Mouse (Mus musculus): Measurements from ENCODE around the gene Cox7a2. TPM values are rescaled to one million over a fixed set of nuclear protein-coding genes. Genes with fewer than 3 reads are reported as not detected.

The Cox7a2 gene
- polyA plus RNA-seq, 1 experiment from 2014 or later, result 669 TPM

DNA sequence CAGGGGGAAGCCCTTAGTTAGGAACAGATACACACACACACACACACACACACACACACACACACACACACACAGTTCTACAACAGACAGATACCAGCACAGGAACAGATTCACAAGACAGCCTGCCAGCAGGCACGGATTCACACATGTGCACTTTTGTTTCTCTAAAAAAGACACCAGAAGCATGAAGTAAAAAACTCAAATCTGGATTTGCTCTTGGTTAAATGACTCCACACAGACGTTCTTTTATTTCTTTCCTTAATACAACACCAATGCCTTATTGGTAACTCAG is 26.1 kb upstream of the Cox7a2 start:
- Histone ChIP-seq H3K4me1 (ENCODE audit: control insufficient read depth, insufficient read depth, low read length) (0 out of 2 replicates have a peak, but pooled peaks cover 2% of the 10 kb centered on the region), H3K27me3 (ENCODE audit: control insufficient read depth, insufficient read depth, low read length) (no peaks in the 10 kb centered on the region), H3K9me3 (ENCODE audit: control insufficient read depth, low read length) (no peaks in the 10 kb centered on the region), H3K9ac (ENCODE audit: low read depth, low read length) (no peak overlapping the region), H3K27ac (ENCODE audit: low read depth, low read length) (no peak overlapping the region), H3K4me3 (ENCODE audit: low read length) (no peak overlapping the region), H3K4me2 (replicated peaks; ENCODE audit: low read depth, low read length) (no peak overlapping the region), H3K36me3 (ENCODE audit: control insufficient read depth, insufficient read depth, low read length) (no peaks in the 10 kb centered on the region)
- WGBS, result 83% methylated on average over 2 of the region's 2 CpGs
- ATAC-seq (ENCODE audit: low FRiP score, low TSS enrichment), result no peak

DNA sequence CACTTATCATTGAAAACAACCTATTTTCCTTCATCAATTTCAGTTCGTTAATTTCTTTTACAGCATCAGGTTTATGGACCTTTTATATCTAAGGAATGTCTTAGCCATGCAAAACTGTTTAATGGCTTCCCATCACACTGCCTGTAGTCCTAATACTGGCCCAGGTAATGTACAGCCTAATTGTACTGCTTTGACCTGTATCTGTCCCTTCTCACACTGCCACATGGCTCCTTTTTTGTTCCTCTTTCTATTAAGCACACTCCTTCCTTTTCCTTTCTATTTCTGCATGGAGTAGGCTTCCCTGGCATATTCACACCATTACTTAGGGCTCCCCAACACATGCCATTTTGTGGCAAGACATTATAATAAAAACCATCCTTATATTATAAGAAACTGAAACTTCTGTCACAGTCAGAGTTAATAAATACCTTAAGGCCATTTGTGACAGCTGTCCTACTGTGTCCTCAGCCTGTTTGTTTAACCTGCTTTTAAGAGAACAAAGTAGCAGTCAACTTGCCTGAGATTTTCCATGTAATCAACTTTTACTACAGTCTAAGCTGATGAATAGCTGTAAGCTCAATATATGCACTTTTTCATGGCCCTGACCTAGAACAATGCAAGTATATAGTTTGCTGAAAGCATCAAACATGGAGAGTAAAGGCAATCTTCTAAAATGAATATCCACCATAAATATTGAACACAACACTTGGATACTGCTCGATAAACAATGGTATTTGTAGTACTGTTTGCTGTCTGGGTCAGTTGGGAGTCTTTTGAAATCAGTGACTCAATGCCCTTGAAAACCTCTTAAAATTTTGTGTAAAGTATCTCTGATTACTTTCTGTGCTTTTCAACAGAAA is 25.5 kb upstream of the Cox7a2 start:
- H3K4me2 ChIP-seq (replicated peaks; ENCODE audit: low read depth, low read length), result no peak overlapping the region
- H3K36me3 ChIP-seq (ENCODE audit: control insufficient read depth, insufficient read depth, low read length), result no peaks in the 10 kb centered on the region
- H3K27me3 ChIP-seq (ENCODE audit: control insufficient read depth, insufficient read depth, low read length), result no peaks in the 10 kb centered on the region
- 0 out of 2 replicates have a peak, but pooled peaks cover 2% of the 10 kb centered on the region for H3K4me1 ChIP-seq (ENCODE audit: control insufficient read depth, insufficient read depth, low read length)
- WGBS, result 84% methylated on average over 2 of the region's 2 CpGs
- H3K9ac ChIP-seq (ENCODE audit: low read depth, low read length), result no peak overlapping the region
- ATAC-seq (ENCODE audit: low FRiP score, low TSS enrichment), result no peak
- H3K4me3 ChIP-seq (ENCODE audit: low read length), result no peak overlapping the region
- no peak overlapping the region for H3K27ac ChIP-seq (ENCODE audit: low read depth, low read length)
- H3K9me3 ChIP-seq (ENCODE audit: control insufficient read depth, low read length), result no peaks in the 10 kb centered on the region

DNA sequence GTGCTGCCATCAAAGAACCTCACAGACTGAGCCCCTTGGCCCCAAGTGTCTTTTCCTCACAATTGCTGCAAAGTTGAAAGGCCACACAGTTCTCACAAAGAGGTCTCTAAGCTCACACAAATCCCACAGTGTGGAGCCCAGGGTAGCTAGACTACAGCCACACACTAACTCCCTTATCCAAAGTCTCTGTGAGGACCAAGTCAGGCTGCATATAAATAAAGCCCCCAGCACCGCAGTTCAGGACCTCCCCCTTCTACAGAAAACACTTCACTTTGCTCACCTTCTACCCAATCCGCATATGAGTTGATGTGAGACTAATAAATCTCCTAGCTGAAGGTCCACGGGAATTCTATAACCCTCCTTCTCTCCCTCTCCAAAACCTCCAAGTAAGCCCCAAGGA is 24.8 kb upstream of the Cox7a2 start:
- ATAC-seq (ENCODE audit: low FRiP score, low TSS enrichment), result no peak
- Histone ChIP-seq H3K9me3 (ENCODE audit: control insufficient read depth, low read length) (no peaks in the 10 kb centered on the region), H3K27ac (ENCODE audit: low read depth, low read length) (no peak overlapping the region), H3K4me2 (replicated peaks; ENCODE audit: low read depth, low read length) (no peak overlapping the region), H3K4me3 (ENCODE audit: low read length) (no peak overlapping the region), H3K36me3 (ENCODE audit: control insufficient read depth, insufficient read depth, low read length) (no peaks in the 10 kb centered on the region), H3K9ac (ENCODE audit: low read depth, low read length) (no peak overlapping the region), H3K4me1 (ENCODE audit: control insufficient read depth, insufficient read depth, low read length) (0 out of 2 replicates have a peak, but pooled peaks cover 2% of the 10 kb centered on the region), H3K27me3 (ENCODE audit: control insufficient read depth, insufficient read depth, low read length) (no peaks in the 10 kb centered on the region)
- WGBS, result 52% methylated on average over 3 of the region's 3 CpGs

DNA sequence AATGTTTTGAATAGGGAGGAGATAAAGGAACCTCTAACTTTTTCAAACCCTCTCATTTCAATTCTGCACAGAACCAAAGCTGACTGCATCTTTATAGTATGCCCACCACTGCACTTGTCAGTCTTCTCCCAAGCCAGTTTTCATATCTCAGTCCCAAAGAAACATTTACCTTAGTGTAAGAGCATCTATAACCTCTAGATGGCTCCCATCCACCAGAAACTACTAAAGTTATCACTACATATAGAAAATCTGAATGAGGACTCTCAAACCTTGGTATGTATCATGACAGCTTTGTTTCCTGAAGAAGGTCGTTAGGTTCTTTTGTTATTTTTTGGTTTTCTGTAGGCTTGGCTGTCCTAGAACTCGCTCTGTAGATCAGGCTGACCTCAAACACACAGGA is 19.7 kb upstream of the Cox7a2 start:
- Histone ChIP-seq H3K4me3 (ENCODE audit: low read length) (no peak overlapping the region), H3K4me1 (ENCODE audit: control insufficient read depth, insufficient read depth, low read length) (no peaks in the 10 kb centered on the region), H3K36me3 (ENCODE audit: control insufficient read depth, insufficient read depth, low read length) (peaks cover 14% of the 10 kb centered on the region; the same call in 1 of the 2 replicates), H3K4me2 (replicated peaks; ENCODE audit: low read depth, low read length) (no peak overlapping the region), H3K27me3 (ENCODE audit: control insufficient read depth, insufficient read depth, low read length) (no peaks in the 10 kb centered on the region), H3K9me3 (ENCODE audit: control insufficient read depth, low read length) (no peaks in the 10 kb centered on the region), H3K9ac (ENCODE audit: low read depth, low read length) (no peak overlapping the region), H3K27ac (ENCODE audit: low read depth, low read length) (no peak overlapping the region)
- WGBS, result 79% methylated on average over 2 of the region's 2 CpGs
- ATAC-seq (ENCODE audit: low FRiP score, low TSS enrichment), result no peak

DNA sequence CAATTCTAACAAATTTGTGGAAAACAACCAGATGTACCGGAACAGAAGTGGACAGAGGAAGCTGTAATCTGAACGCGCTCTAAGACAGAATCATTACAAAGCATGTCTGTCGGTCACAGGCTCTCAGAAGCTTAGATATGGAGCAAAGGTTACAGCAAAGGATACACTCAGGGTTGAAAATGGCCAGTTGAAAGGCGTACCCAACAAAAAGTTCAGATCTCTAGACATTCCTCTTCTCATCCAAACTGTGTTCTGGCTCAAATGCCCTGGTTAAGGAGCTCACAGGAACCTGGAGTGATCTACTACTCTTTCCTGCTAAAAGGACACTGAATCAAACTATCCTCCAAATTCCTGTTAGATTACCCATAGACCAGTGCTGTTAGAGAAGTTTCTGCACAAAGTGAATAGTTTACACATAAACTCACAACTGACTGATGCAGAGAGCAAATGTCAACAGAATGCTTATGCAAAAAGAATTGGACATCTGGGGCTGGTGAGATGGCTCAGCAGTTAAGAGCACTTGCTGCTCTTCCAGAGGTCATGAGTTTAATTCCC is 7.4 kb upstream of the Cox7a2 start:
- H3K27me3 ChIP-seq (ENCODE audit: control insufficient read depth, insufficient read depth, low read length), result no peaks in the 10 kb centered on the region
- no peaks in the 10 kb centered on the region for H3K9me3 ChIP-seq (ENCODE audit: control insufficient read depth, low read length)
- H3K4me1 ChIP-seq (ENCODE audit: control insufficient read depth, insufficient read depth, low read length), result no peaks in the 10 kb centered on the region
- H3K36me3 ChIP-seq (ENCODE audit: control insufficient read depth, insufficient read depth, low read length), result peaks cover 6% of the 10 kb centered on the region; the same call in 1 of the 2 replicates
- H3K4me2 ChIP-seq (replicated peaks; ENCODE audit: low read depth, low read length), result no peak overlapping the region
- H3K27ac ChIP-seq (ENCODE audit: low read depth, low read length), result no peak overlapping the region
- no peak overlapping the region for H3K9ac ChIP-seq (ENCODE audit: low read depth, low read length)
- H3K4me3 ChIP-seq (ENCODE audit: low read length), result no peak overlapping the region
- no peak for ATAC-seq (ENCODE audit: low FRiP score, low TSS enrichment)
- WGBS, result 90% methylated on average over 5 of the region's 5 CpGs

DNA sequence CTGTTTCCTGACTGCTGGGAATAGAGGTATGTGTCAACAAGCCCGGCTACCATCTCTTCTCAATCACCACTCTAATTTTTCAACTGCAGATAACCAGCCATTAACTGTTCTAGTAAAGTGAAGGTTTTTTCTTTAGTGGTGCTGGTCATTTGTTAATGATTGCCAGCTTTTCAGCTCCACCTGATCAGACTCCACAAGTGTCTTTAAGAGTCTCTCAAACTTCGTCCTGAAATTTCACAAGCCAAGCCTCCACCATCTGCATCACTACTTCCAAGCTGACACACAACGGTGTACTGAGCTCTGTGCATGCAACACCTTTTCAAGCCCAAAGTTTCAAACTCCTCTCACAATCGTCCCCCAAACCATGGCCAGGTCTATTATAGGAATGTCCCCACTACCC is 5.7 kb upstream of the Cox7a2 start:
- Histone ChIP-seq H3K27ac (ENCODE audit: low read depth, low read length) (no peak overlapping the region), H3K9me3 (ENCODE audit: control insufficient read depth, low read length) (no peaks in the 10 kb centered on the region), H3K4me3 (ENCODE audit: low read length) (no peak overlapping the region), H3K4me2 (replicated peaks; ENCODE audit: low read depth, low read length) (no peak overlapping the region), H3K4me1 (ENCODE audit: control insufficient read depth, insufficient read depth, low read length) (no peaks in the 10 kb centered on the region), H3K9ac (ENCODE audit: low read depth, low read length) (no peak overlapping the region), H3K27me3 (ENCODE audit: control insufficient read depth, insufficient read depth, low read length) (no peaks in the 10 kb centered on the region), H3K36me3 (ENCODE audit: control insufficient read depth, insufficient read depth, low read length) (no peaks in the 10 kb centered on the region)
- 84% methylated on average over 4 of the region's 4 CpGs for WGBS
- ATAC-seq (ENCODE audit: low FRiP score, low TSS enrichment), result no peak

DNA sequence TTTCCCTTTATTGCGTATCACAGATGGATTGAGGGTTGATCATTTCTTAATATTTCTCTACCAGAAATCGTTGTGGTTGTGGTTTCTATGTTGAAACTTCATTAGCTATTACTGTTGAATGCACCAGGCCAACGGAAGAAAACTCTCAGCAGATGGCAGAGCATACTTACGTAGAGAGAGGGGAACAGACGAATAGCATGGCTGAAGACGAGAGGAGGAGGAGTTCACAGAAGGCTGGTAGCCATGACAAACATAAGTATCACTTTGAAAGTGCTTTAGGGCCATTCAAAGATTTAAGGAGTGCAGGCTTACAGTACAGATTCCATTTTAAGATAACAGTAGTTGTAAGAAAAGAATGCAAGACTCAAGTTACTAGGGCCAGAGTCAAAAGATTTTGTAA is 2.8 kb upstream of the Cox7a2 start:
- Histone ChIP-seq H3K9ac (ENCODE audit: low read depth, low read length) (no peak overlapping the region), H3K36me3 (ENCODE audit: control insufficient read depth, insufficient read depth, low read length) (peaks cover 6% of the 10 kb centered on the region; the same call in 1 of the 2 replicates), H3K4me2 (replicated peaks; ENCODE audit: low read depth, low read length) (no peak overlapping the region), H3K27me3 (ENCODE audit: control insufficient read depth, insufficient read depth, low read length) (no peaks in the 10 kb centered on the region), H3K4me3 (ENCODE audit: low read length) (no peak overlapping the region), H3K27ac (ENCODE audit: low read depth, low read length) (no peak overlapping the region), H3K4me1 (ENCODE audit: control insufficient read depth, insufficient read depth, low read length) (peaks cover 7% of the 10 kb centered on the region; the same call in 1 of the 2 replicates), H3K9me3 (ENCODE audit: control insufficient read depth, low read length) (no peaks in the 10 kb centered on the region)
- ATAC-seq (ENCODE audit: low FRiP score, low TSS enrichment), result no peak
- WGBS, result 83% methylated on average over 6 of the region's 6 CpGs

DNA sequence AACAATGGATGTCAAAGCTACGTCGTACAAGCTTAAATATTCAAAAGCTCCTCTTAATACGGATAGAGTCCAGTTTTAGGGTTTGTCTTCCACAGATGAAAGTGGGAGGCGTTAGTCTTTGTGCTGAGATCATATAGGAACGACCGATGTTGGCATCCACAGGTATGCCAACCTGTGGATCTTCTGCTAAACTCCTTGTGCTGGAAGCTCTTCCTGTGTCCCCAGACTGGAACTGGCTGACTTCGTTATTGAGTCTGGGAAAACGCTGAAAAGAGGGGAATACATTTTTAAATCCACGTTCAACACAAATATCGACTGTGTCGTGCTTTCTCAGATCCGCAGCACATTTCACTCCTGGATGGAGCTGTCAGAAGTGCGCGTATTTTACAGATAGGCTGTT is 398 bp upstream of the Cox7a2 start:
- Histone ChIP-seq H3K27ac (ENCODE audit: low read depth, low read length) (peak overlapping the region; percentile 90), H3K9me3 (ENCODE audit: control insufficient read depth, low read length) (no peaks in the 10 kb centered on the region), H3K9ac (ENCODE audit: low read depth, low read length) (peak overlapping the region; percentile 67), H3K4me2 (replicated peaks; ENCODE audit: low read depth, low read length) (peak overlapping the region; percentile 62), H3K4me1 (ENCODE audit: control insufficient read depth, insufficient read depth, low read length) (peaks cover 7% of the 10 kb centered on the region; the same call in 1 of the 2 replicates), H3K36me3 (ENCODE audit: control insufficient read depth, insufficient read depth, low read length) (peaks cover 27% of the 10 kb centered on the region; the same call in 1 of the 2 replicates), H3K27me3 (ENCODE audit: control insufficient read depth, insufficient read depth, low read length) (no peaks in the 10 kb centered on the region), H3K4me3 (ENCODE audit: low read length) (peak overlapping the region; percentile 88)
- 3% methylated on average over 14 of the region's 14 CpGs for WGBS
- peak; percentile 53 for ATAC-seq (ENCODE audit: low FRiP score, low TSS enrichment)

DNA sequence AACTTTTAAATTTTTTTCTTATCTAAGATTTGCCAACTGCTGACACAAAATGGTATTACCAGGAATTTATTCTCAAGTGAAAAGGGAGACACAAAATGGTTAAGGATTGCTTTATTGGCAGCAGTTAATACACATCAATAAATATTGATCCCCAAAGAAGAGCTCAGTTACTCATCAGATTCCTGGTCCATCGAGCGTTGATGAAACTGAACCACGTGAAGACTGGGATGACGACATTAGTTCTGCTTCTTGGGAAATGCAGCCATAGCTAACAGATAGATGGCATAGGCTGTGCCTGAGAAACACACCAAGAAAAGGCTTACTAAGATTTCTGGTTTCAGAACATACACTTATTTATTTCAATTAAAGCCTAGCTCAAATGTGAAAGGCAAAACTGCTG is 4.4 kb downstream of the Cox7a2 start:
- H3K27me3 ChIP-seq (ENCODE audit: control insufficient read depth, insufficient read depth, low read length), result no peaks in the 10 kb centered on the region
- no peak overlapping the region for H3K27ac ChIP-seq (ENCODE audit: low read depth, low read length)
- 96% methylated on average over 4 of the region's 4 CpGs for WGBS
- peaks cover 48% of the 10 kb centered on the region; the same call in 1 of the 2 replicates for H3K36me3 ChIP-seq (ENCODE audit: control insufficient read depth, insufficient read depth, low read length)
- no peak overlapping the region for H3K9ac ChIP-seq (ENCODE audit: low read depth, low read length)
- no peak overlapping the region for H3K4me2 ChIP-seq (replicated peaks; ENCODE audit: low read depth, low read length)
- no peaks in the 10 kb centered on the region for H3K9me3 ChIP-seq (ENCODE audit: control insufficient read depth, low read length)
- H3K4me3 ChIP-seq (ENCODE audit: low read length), result no peak overlapping the region
- H3K4me1 ChIP-seq (ENCODE audit: control insufficient read depth, insufficient read depth, low read length), result peaks cover 7% of the 10 kb centered on the region; the same call in 1 of the 2 replicates
- no peak for ATAC-seq (ENCODE audit: low FRiP score, low TSS enrichment)

Measured in kidney, embryonic 14.5 days (tissue).